Mouse (Mus musculus): Measurements from ENCODE around the gene Tesc.

- TF ChIP-seq CTCF (IDR thresholded peaks at IDR 0.05; ENCODE audit: control insufficient read depth, insufficient read depth, insufficient replicate concordance, low read depth, low read length) (peak; percentile 88; the same call in 1 of the 2 replicates), POLR2A (IDR thresholded peaks at IDR 0.05; ENCODE audit: control insufficient read depth, low read depth, low read length) (no peak)
These were observed 41.8 kb downstream of the Tesc start for GRCm38 (mm10) chr5:118069315-118069714.

All from testis, adult 2 months (tissue).